Mouse (Mus musculus) limb, embryonic 15.5 days (tissue): ENCODE measurements around the gene Il17rc. TPM values are rescaled to one million over a fixed set of nuclear protein-coding genes. Genes with fewer than 3 reads are reported as not detected.

Source experiments
- ATAC-seq: fragments of 200-750 bp; cut with Nextera tagmentation; 2 replicates; pipeline ENCODE4 v1.8.0; 2017; ENCODE audit warnings: low read depth, moderate TSS enrichment; ENCODE audit not compliant: insufficient number of reproducible peaks, low FRiP score, low TSS enrichment
- H3K27ac ChIP-seq: fragments of 300-500 bp; sonication (generic); 2 replicates; pipeline ENCODE4 v1.5.1; 2015; ENCODE audit warnings: moderate library complexity, mild to moderate bottlenecking, inconsistent platforms
- H3K27me3 ChIP-seq: fragments of 300-500 bp; sonication (generic); 2 replicates; pipeline ENCODE4 v1.6.1; 2015; ENCODE audit warnings: inconsistent platforms
- H3K36me3 ChIP-seq: fragments of 300-500 bp; sonication (generic); 2 replicates; pipeline ENCODE4 v1.6.1; 2015; ENCODE audit warnings: inconsistent platforms
- H3K4me1 ChIP-seq: fragments of 300-500 bp; sonication (generic); 2 replicates; pipeline ENCODE4 v1.6.1; 2015; ENCODE audit warnings: inconsistent platforms
- H3K4me2 ChIP-seq: fragments of 300-500 bp; sonication (generic); 2 replicates; pipeline ENCODE4 v1.6.1; 2015; ENCODE audit warnings: mild to moderate bottlenecking, inconsistent platforms
- H3K4me3 ChIP-seq: fragments of 300-500 bp; sonication (generic); 2 replicates; pipeline ENCODE4 v1.5.1; 2015; ENCODE audit warnings: mild to moderate bottlenecking, inconsistent platforms
- H3K9ac ChIP-seq: fragments of 300-500 bp; sonication (generic); 2 replicates; pipeline ENCODE4 v1.6.1; 2015; ENCODE audit warnings: inconsistent platforms
- H3K9me3 ChIP-seq: fragments of 300-500 bp; sonication (generic); 2 replicates; pipeline ENCODE4 v1.6.1; 2016; ENCODE audit warnings: inconsistent platforms
- WGBS: fragments of 180-500 bp; shearing (Covaris S2); methylation state at CpG from one replicate; pipeline ENCODE4 v1.1.7; 2015; 5-methylcytosine and 5-hydroxymethylcytosine counted together
- polyA plus RNA-seq: library from polyadenylated mRNA; unstranded; fragments of >200 nt; fragmentation: Nextera tagmentation; extraction: Ambion mirVana; gene quantifications from 2 replicates; pipeline ENCODE4 v1.2.1, GENCODE M21; 2015

Il17rc gene
- polyA plus RNA-seq, 1 experiment from 2014 or later = 63.5 TPM

- Histone ChIP-seq H3K27ac (no peak overlapping the region), H3K4me2 (no peak overlapping the region), H3K36me3 (no peaks in the 10 kb centered on the region), H3K9me3 (no peaks in the 10 kb centered on the region), H3K4me3 (no peak overlapping the region), H3K9ac (no peak overlapping the region), H3K4me1 (peaks cover 2% of the 10 kb centered on the region; the same call in 1 of the 2 replicates), H3K27me3 (no peaks in the 10 kb centered on the region)
- ATAC-seq = no peak
- WGBS = 72% methylated on average over 12 of the region's 12 CpGs
Measured at GRCm38 (mm10) chr6:113437135-113437534, 34.1 kb upstream of the Il17rc start.

GRCm38 (mm10) chr6:113438721-113439430 lies 32.4 kb upstream of the Il17rc start:
- Histone ChIP-seq H3K4me3 (no peak overlapping the region), H3K4me2 (no peak overlapping the region), H3K9ac (no peak overlapping the region), H3K36me3 (no peaks in the 10 kb centered on the region), H3K27ac (no peak overlapping the region), H3K4me1 (peaks cover 11% of the 10 kb centered on the region), H3K9me3 (no peaks in the 10 kb centered on the region), H3K27me3 (no peaks in the 10 kb centered on the region)
- no peak for ATAC-seq
- WGBS = 56% methylated on average over 12 of the region's 12 CpGs

- ATAC-seq = no peak
- H3K4me3 ChIP-seq = no peak overlapping the region
- H3K4me1 ChIP-seq = peaks cover 11% of the 10 kb centered on the region
- H3K4me2 ChIP-seq = no peak overlapping the region
- no peaks in the 10 kb centered on the region for H3K36me3 ChIP-seq
- H3K9me3 ChIP-seq = no peaks in the 10 kb centered on the region
- H3K27me3 ChIP-seq = no peaks in the 10 kb centered on the region
- H3K27ac ChIP-seq = no peak overlapping the region
- H3K9ac ChIP-seq = no peak overlapping the region
- WGBS = 78% methylated on average over 3 of the region's 3 CpGs
Measured at GRCm38 (mm10) chr6:113440686-113441085, 30.5 kb upstream of the Il17rc start.

DNA sequence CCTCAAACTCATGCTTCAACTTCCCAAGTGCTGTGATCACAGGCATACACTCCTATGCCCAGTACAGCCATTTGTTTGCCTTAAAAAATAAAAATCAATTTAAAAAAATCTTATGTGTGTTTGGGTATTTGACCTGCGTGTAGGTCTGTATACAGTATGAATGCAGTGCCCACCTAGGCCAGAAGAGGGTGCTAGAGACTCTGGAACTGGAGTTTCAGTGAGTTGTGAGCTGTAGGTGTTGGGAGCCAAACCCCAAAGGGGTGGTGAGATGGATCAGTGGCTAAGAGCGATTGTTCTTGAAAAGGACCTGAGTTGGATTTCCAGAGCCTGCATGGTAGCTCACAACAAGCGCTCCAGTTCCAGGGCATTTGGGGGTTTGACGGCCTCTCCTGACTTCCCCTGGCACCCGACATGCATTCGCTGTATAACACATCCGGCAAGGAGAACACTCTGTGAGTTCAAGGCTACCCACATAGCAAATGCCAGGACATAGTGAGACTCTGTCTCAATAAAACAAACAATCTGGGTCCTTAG lies 30.0 kb upstream of the Il17rc start:
- no peak overlapping the region for H3K9ac ChIP-seq
- 52% methylated on average over 7 of the region's 7 CpGs for WGBS
- H3K36me3 ChIP-seq = 0 out of 2 replicates have a peak, but pooled peaks cover under 1% of the 10 kb centered on the region
- no peak overlapping the region for H3K4me3 ChIP-seq
- H3K9me3 ChIP-seq = no peaks in the 10 kb centered on the region
- no peak for ATAC-seq
- no peaks in the 10 kb centered on the region for H3K27me3 ChIP-seq
- H3K27ac ChIP-seq = no peak overlapping the region
- H3K4me2 ChIP-seq = no peak overlapping the region
- peaks cover 11% of the 10 kb centered on the region for H3K4me1 ChIP-seq

- H3K27me3 ChIP-seq = no peaks in the 10 kb centered on the region
- 41% methylated on average over 9 of the region's 9 CpGs for WGBS
- no peak for ATAC-seq
- H3K27ac ChIP-seq = peak overlapping the region; percentile 78; the same call in 1 of the 2 replicates
- H3K4me2 ChIP-seq = peak overlapping the region; percentile 75
- peak overlapping the region; percentile 95 for H3K4me3 ChIP-seq
- H3K4me1 ChIP-seq = peaks cover 11% of the 10 kb centered on the region
- H3K9me3 ChIP-seq = no peaks in the 10 kb centered on the region
- H3K36me3 ChIP-seq = peaks cover 9% of the 10 kb centered on the region
- H3K9ac ChIP-seq = peak overlapping the region; percentile 63; the same call in 1 of the 2 replicates
Measured at GRCm38 (mm10) chr6:113442087-113442441, 29.2 kb upstream of the Il17rc start.

- peaks cover 14% of the 10 kb centered on the region for H3K36me3 ChIP-seq
- H3K27ac ChIP-seq = peak within 1 kb of the TSS; percentile 78
- H3K4me2 ChIP-seq = peak within 1 kb of the TSS; percentile 75
- WGBS = under 1% methylated on average over 45 of the region's 45 CpGs
- H3K9me3 ChIP-seq = no peaks in the 10 kb centered on the region
- peak within 1 kb of the TSS; percentile 63 for H3K9ac ChIP-seq
- H3K4me1 ChIP-seq = peaks cover 11% of the 10 kb centered on the region
- no peaks in the 10 kb centered on the region for H3K27me3 ChIP-seq
- ATAC-seq = peak; percentile 82
- peak within 1 kb of the TSS; percentile 95 for H3K4me3 ChIP-seq
Measured at GRCm38 (mm10) chr6:113442442-113443090, 28.7 kb upstream of the Il17rc start, which contains the start of gene Jagn1. Gene Jagn1, plus strand, starts transcription at chr6:113442569.

DNA sequence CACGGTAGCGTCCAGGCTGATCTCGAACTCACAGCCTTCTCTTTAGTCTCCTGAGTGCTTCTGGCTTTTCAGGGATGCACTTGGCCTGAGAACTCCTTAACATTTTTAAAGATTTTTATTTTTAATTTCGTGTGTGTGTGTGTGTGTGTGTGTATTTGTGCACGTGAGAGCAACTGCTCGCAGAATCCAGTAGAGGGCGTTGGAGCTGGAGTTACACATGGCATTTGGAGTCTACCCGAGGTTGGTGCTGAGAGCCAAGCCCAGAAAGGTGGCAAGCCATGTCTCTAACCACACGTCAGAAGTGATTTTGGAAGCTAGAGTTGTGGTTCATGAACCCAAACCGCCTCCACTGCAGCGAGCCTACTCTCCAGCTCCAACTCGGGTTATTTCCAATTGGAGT lies 28.1 kb upstream of the Il17rc start:
- H3K27ac ChIP-seq = no peak overlapping the region
- H3K4me3 ChIP-seq = peak overlapping the region; percentile 95
- peaks cover 19% of the 10 kb centered on the region for H3K36me3 ChIP-seq
- ATAC-seq = no peak
- peak overlapping the region; percentile 63 for H3K9ac ChIP-seq
- no peaks in the 10 kb centered on the region for H3K27me3 ChIP-seq
- H3K4me2 ChIP-seq = peak overlapping the region; percentile 75
- WGBS = 47% methylated on average over 12 of the region's 12 CpGs
- no peaks in the 10 kb centered on the region for H3K9me3 ChIP-seq
- H3K4me1 ChIP-seq = peaks cover 11% of the 10 kb centered on the region

GRCm38 (mm10) chr6:113444207-113444965 lies 26.8 kb upstream of the Il17rc start:
- H3K36me3 ChIP-seq = peaks cover 30% of the 10 kb centered on the region
- no peaks in the 10 kb centered on the region for H3K27me3 ChIP-seq
- H3K4me1 ChIP-seq = peaks cover 11% of the 10 kb centered on the region
- WGBS = 77% methylated on average over 8 of the region's 8 CpGs
- ATAC-seq = no peak
- no peak overlapping the region for H3K4me3 ChIP-seq
- H3K27ac ChIP-seq = no peak overlapping the region
- H3K9me3 ChIP-seq = no peaks in the 10 kb centered on the region
- no peak overlapping the region for H3K4me2 ChIP-seq
- no peak overlapping the region for H3K9ac ChIP-seq

DNA sequence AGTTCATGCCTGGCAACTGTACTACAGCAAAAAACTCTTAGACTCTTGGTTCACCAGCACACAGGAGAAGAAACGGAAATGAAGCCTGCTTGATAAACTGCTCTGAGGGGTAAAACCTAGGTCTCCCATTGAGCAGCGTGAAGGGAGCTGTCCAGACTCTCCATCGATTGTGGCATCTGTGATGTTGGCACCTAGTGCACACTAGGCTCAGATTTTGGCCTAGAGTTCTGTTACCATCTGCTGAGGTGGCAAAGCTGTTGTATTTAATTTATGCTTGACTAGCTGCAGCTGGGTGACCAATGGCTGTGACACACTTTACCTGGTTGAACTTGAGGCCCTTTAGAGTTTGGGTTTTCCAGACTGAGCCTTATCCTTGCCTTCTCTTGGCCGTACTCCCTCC lies 23.6 kb upstream of the Il17rc start:
- H3K9ac ChIP-seq = no peak overlapping the region
- no peak overlapping the region for H3K27ac ChIP-seq
- H3K27me3 ChIP-seq = no peaks in the 10 kb centered on the region
- no peak overlapping the region for H3K4me3 ChIP-seq
- WGBS = 93% methylated on average over 4 of the region's 4 CpGs
- ATAC-seq = no peak
- H3K4me1 ChIP-seq = peaks cover 19% of the 10 kb centered on the region
- H3K4me2 ChIP-seq = no peak overlapping the region
- H3K9me3 ChIP-seq = no peaks in the 10 kb centered on the region
- peaks cover 30% of the 10 kb centered on the region for H3K36me3 ChIP-seq

DNA sequence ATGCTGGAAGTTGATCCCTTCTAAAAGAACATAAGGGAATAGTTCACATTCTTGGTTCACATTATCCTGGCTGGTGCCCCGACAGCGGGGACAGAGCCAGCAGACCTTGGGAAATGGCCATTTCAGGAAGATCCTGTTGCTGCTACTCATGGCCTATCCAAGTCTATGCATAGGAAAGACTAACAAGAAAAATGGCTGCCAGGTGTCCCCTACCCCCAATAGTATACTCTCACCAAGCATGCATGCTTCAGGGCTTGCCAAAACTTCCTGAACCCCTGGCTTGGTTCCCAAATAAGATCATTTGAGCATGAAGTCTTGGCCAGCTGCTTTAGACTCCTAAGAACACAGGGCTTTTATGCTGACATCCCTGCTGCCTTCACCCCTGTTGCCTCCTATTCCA lies 19.4 kb upstream of the Il17rc start:
- Histone ChIP-seq H3K36me3 (peaks cover 24% of the 10 kb centered on the region), H3K27me3 (no peaks in the 10 kb centered on the region), H3K9ac (no peak overlapping the region), H3K9me3 (no peaks in the 10 kb centered on the region), H3K27ac (peak overlapping the region; percentile 48; the same call in 1 of the 2 replicates), H3K4me1 (peaks cover 12% of the 10 kb centered on the region; the same call in 1 of the 2 replicates), H3K4me3 (no peak overlapping the region), H3K4me2 (no peak overlapping the region)
- peak; percentile 78 for ATAC-seq
- 52% methylated on average over 2 of the region's 2 CpGs for WGBS

DNA sequence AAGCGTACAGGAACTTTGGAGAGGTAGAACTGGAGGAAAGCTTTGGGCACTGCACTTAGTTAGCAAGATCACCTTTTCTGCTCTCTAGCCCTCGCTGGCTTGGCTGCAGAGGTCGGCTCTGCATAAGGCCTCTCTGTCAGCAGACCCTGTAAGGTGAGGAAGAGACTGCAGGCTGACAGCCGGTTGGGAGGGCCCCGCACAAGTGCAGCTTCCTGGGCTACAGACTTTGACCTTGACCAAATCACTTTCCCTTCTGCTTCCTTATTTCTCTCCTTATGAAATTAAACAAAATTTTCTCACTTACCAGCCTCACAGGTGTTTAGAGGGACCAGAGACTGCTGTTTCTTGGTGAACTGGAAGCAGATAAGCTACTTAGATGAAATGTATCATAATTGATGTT lies 16.2 kb upstream of the Il17rc start:
- H3K4me2 ChIP-seq = no peak overlapping the region
- H3K9me3 ChIP-seq = no peaks in the 10 kb centered on the region
- H3K27me3 ChIP-seq = 0 out of 2 replicates have a peak, but pooled peaks cover 4% of the 10 kb centered on the region
- H3K4me3 ChIP-seq = no peak overlapping the region
- H3K36me3 ChIP-seq = no peaks in the 10 kb centered on the region
- H3K27ac ChIP-seq = no peak overlapping the region
- H3K9ac ChIP-seq = no peak overlapping the region
- 69% methylated on average over 5 of the region's 5 CpGs for WGBS
- peaks cover 15% of the 10 kb centered on the region; the same call in 1 of the 2 replicates for H3K4me1 ChIP-seq
- no peak for ATAC-seq
